12 mouse cellular contexts compared by ENCODE assay signal in the genomic region with DNA sequence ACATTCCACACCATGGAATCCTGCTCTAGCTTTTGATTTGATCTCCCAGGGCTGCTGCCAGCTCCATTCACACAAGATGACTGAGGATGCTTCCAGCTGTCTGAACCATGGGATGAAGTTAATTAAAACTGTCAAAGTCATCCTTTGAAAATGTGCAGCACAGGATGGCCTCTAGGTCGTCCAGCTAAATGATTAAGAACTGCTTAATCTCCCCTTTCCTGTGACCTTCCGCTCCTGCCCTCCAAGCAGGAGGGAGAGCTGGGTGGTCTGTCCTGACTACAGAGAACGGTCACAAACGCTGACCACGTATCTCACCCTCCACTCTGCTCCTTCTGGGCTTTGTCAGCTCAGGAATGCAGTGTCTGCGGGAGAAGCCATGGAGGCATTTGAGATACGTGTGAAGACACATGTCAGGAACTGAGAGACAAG. TPM values are rescaled to one million over a fixed set of nuclear protein-coding genes. Genes with fewer than 3 reads are reported as not detected.
DNase-seq lines count a peak whose midpoint lies in the region; ATAC-seq and TF ChIP-seq lines count a peak whose summit lies in the region.
"Had no signal": no experiment of that assay in that cellular context is flagged by ENCODE, and none has a peak within 500 bp of the region (broad histone marks: within the 10 kb centered on the region; RNA-seq: fewer than 3 reads in every experiment).

No protein-coding gene starts in this region.

- peaks cover 23 to 48% of the 10 kb centered on the region in 2 experiments for H3K4me1 ChIP-seq in heart, embryonic 14.5 days (ENCODE audit: control insufficient read depth in 2 of 2, insufficient read depth in 2 of 2, low read length in 2 of 2)
- H3K4me1 ChIP-seq in lung, embryonic 14.5 days (ENCODE audit: insufficient read depth): peaks cover 17% of the 10 kb centered on the region
- H3K4me1 ChIP-seq in lung, adult 2 months (ENCODE audit: control insufficient read depth, insufficient read depth, low read length): no peaks in the 10 kb centered on the region
- H3K4me1 ChIP-seq in embryonic facial prominence, embryonic 10.5 days: peaks cover 30% of the 10 kb centered on the region
- peaks cover 10% of the 10 kb centered on the region for H3K4me1 ChIP-seq in neural tube, embryonic 11.5 days (ENCODE audit: control insufficient read depth, insufficient read depth, low read length)

- no peaks in the 10 kb centered on the region for H3K27me3 ChIP-seq in heart, embryonic 14.5 days (ENCODE audit: control insufficient read depth, insufficient read depth, low read length)
- no peaks in the 10 kb centered on the region for H3K27me3 ChIP-seq in lung, embryonic 14.5 days (ENCODE audit: insufficient read depth, low read length)
- H3K27me3 ChIP-seq in embryonic facial prominence, embryonic 10.5 days (replicated peaks; ENCODE audit: low read depth, poor library complexity, severe bottlenecking): no peaks in the 10 kb centered on the region
- H3K27me3 ChIP-seq in neural tube, embryonic 11.5 days (ENCODE audit: control insufficient read depth, insufficient read depth, low read length): no peaks in the 10 kb centered on the region

- no peaks in the 10 kb centered on the region for H3K9me3 ChIP-seq in heart, embryonic 14.5 days (ENCODE audit: control insufficient read depth, low read length)
- no peaks in the 10 kb centered on the region for H3K9me3 ChIP-seq in lung, embryonic 14.5 days (ENCODE audit: low read depth, low read length)
- no peaks in the 10 kb centered on the region for H3K9me3 ChIP-seq in embryonic facial prominence, embryonic 10.5 days
- H3K9me3 ChIP-seq in neural tube, embryonic 11.5 days (ENCODE audit: control insufficient read depth, low read length): no peaks in the 10 kb centered on the region

- no peak for DNase-seq in heart, adult 18-20 months
- peak; percentile 34 for DNase-seq in lung, embryonic 14.5 days
- no peak for DNase-seq in lung, adult 2 months
- DNase-seq in embryonic facial prominence, embryonic 10.5 days (ENCODE audit: low spot score): peak; percentile 43
- peak; percentile 24 for DNase-seq in neural tube, embryonic 11.5 days (ENCODE audit: low spot score)
- DNase-seq in cerebellum, adult 9-11 months: no peak
- no peak for DNase-seq in adrenal gland, postnatal 4 days (ENCODE audit: low spot score in 2 of 2)
- DNase-seq: adrenal gland, postnatal 25 days; cerebellum, adult 8-10 months had no signal

- TF ChIP-seq CTCF in lung, embryonic 14.5 days (IDR thresholded peaks at IDR 0.05; ENCODE audit: low read depth): no peak
- TF ChIP-seq CTCF in lung, adult 2 months (IDR thresholded peaks at IDR 0.05; ENCODE audit: insufficient read depth, low read length): no peak

- peak overlapping the region; percentile 70 to 91 for H3K27ac ChIP-seq in heart, embryonic 14.5 days (replicated peaks in 1 of 2; ENCODE audit: control insufficient read depth in 1 of 2, insufficient read depth in 1 of 2, low read depth in 2 of 2, low read length in 2 of 2)
- H3K27ac ChIP-seq in lung, embryonic 14.5 days (ENCODE audit: low read depth): peak overlapping the region; percentile 42; the same call in 1 of the 2 replicates
- no peak overlapping the region; the same call in 1 of the 2 replicates for H3K27ac ChIP-seq in embryonic facial prominence, embryonic 10.5 days (replicated peaks)
- H3K27ac ChIP-seq in neural tube, embryonic 11.5 days (ENCODE audit: low read depth, low read length): no peak overlapping the region
- H3K27ac ChIP-seq: liver, embryonic 14.5 days had no signal

- H3K4me3 ChIP-seq in heart, embryonic 14.5 days (ENCODE audit: control insufficient read depth in 1 of 2, insufficient read depth in 1 of 2, low read depth in 1 of 2, low read length in 2 of 2): no peak overlapping the region
- no peak overlapping the region for H3K4me3 ChIP-seq in lung, embryonic 14.5 days (ENCODE audit: low read depth, low read length)
- H3K4me3 ChIP-seq in lung, adult 2 months (replicated peaks; ENCODE audit: extremely low read depth, low read depth, low read length): no peak overlapping the region
- no peak overlapping the region for H3K4me3 ChIP-seq in embryonic facial prominence, embryonic 10.5 days
- H3K4me3 ChIP-seq in neural tube, embryonic 11.5 days (ENCODE audit: low read depth, low read length): no peak overlapping the region
- H3K4me3 ChIP-seq: erythroblast, embryonic 14.5 days had no signal

- WGBS in heart, embryonic 14.5 days: 4% methylated on average over 7 of the region's 7 CpGs
- 12% methylated on average over 7 of the region's 7 CpGs for WGBS in lung, embryonic 14.5 days
- WGBS in lung, adult 2 months: 25% methylated on average over 7 of the region's 7 CpGs
- 6% methylated on average over 7 of the region's 7 CpGs for WGBS in embryonic facial prominence, embryonic 10.5 days
- 20% methylated on average over 7 of the region's 7 CpGs for WGBS in neural tube, embryonic 11.5 days

- H3K36me3 ChIP-seq in heart, embryonic 14.5 days (ENCODE audit: control insufficient read depth, insufficient read depth, low read length): no peaks in the 10 kb centered on the region
- no peaks in the 10 kb centered on the region for H3K36me3 ChIP-seq in lung, embryonic 14.5 days (ENCODE audit: insufficient read depth)
- no peaks in the 10 kb centered on the region for H3K36me3 ChIP-seq in embryonic facial prominence, embryonic 10.5 days (replicated peaks)
- no peaks in the 10 kb centered on the region for H3K36me3 ChIP-seq in neural tube, embryonic 11.5 days (ENCODE audit: control insufficient read depth, insufficient read depth, low read length)

- no peak overlapping the region for H3K9ac ChIP-seq in heart, embryonic 14.5 days (ENCODE audit: low read length)
- no peak overlapping the region for H3K9ac ChIP-seq in lung, embryonic 14.5 days
- H3K9ac ChIP-seq in neural tube, embryonic 11.5 days (ENCODE audit: low read length): no peak overlapping the region
- H3K9ac ChIP-seq: liver, embryonic 14.5 days had no signal

- H3K4me2 ChIP-seq in heart, embryonic 14.5 days (ENCODE audit: low read length): no peak overlapping the region
- no peak overlapping the region for H3K4me2 ChIP-seq in lung, embryonic 14.5 days
- H3K4me2 ChIP-seq in neural tube, embryonic 11.5 days (ENCODE audit: low read depth): no peak overlapping the region

- 0 out of 2 replicates have a peak, but pooled peaks have one; percentile 33 for ATAC-seq in heart, embryonic 14.5 days (ENCODE audit: insufficient number of reproducible peaks, insufficient read depth, low FRiP score, low read depth)
- peak; percentile 45; the same call in 1 of the 2 replicates for ATAC-seq in lung, embryonic 14.5 days (ENCODE audit: insufficient read depth)
- ATAC-seq in neural tube, embryonic 11.5 days (ENCODE audit: insufficient read depth, low FRiP score, low TSS enrichment): no peak

- no peak for TF ChIP-seq POLR2A in lung, adult 2 months (IDR thresholded peaks at IDR 0.05; ENCODE audit: borderline replicate concordance, extremely low read depth, low read depth, low read length)

RNA-seq across cellular contexts. Expression of a gene that starts 26.6 kb away (rescaled TPM):
- 9.5 and 9.8 TPM in 2 replicates for polyA plus RNA-seq in heart, embryonic 14.5 days (2014; fragmentation: Nextera tagmentation; extraction: Ambion mirVana)
- total RNA-seq in heart, adult 18-20 months (2021): 1 to 10 TPM; 3.7 to 3.8 TPM
- polyA plus RNA-seq in lung, embryonic 14.5 days (2014; fragmentation: Nextera tagmentation; extraction: Ambion mirVana): 9.1 and 9.3 TPM in 2 replicates
- polyA plus RNA-seq in lung, adult 2 months (2012; rRNA removed): 4.5 and 6.0 TPM in 2 replicates
- polyA plus RNA-seq in embryonic facial prominence, embryonic 10.5 days (2016; fragmentation: Nextera tagmentation; extraction: Ambion mirVana): 3.4 and 3.7 TPM in 2 replicates
- 4.6 and 5.3 TPM in 2 replicates for polyA plus RNA-seq in neural tube, embryonic 11.5 days (2014; fragmentation: Nextera tagmentation; extraction: Ambion mirVana)
- 10 to 100 TPM in 1 of 2 experiments, 1 to 10 TPM in 1; 9.8 to 23.0 TPM for total RNA-seq in adrenal gland, postnatal 4 days (2021)
- polyA plus RNA-seq: erythroblast, embryonic 14.5 days had no signal

Comparison
In these comparisons a context has a peak if more than half of its experiments do, and no peak if none do; other contexts are left out.
1. DNase-seq: peak in lung, embryonic 14.5 days (single experiment), embryonic facial prominence, embryonic 10.5 days (single experiment) and neural tube, embryonic 11.5 days (single experiment); none in heart, adult 18-20 months (0 of 2), lung, adult 2 months (single experiment), cerebellum, adult 9-11 months (single experiment) and adrenal gland, postnatal 4 days (0 of 2).
2. H3K27ac ChIP-seq: peak in heart, embryonic 14.5 days (2 of 2) and lung, embryonic 14.5 days (single experiment); none in embryonic facial prominence, embryonic 10.5 days (single experiment) and neural tube, embryonic 11.5 days (single experiment).